Mouse (Mus musculus) G1E (cell line): ENCODE results near the gene Eef1akmt2. TPM values are rescaled to one million over a fixed set of nuclear protein-coding genes. Genes with fewer than 3 reads are reported as not detected.
A peak's percentile ranks its signal among the peaks of the same experiment; 100 is the strongest.

Experiments
- ATAC-seq: 2 replicates; pipeline ENCODE4 v1.8.0; 2016; ENCODE audit warnings: mild to moderate bottlenecking; ENCODE audit not compliant: insufficient number of reproducible peaks, poor library complexity, low FRiP score, severe bottlenecking; ENCODE audit errors: extremely low read depth
- DNase-seq: peaks from one replicate; pipeline ENCODE4 v3.0.0; 2012; ENCODE audit warnings: low spot score
- H3K27me3 ChIP-seq: 2 replicates; pipeline ENCODE4 v1.6.1; 2012; ENCODE audit warnings: mild to moderate bottlenecking, low read length, inconsistent platforms; ENCODE audit not compliant: insufficient read depth
- H3K36me3 ChIP-seq: replicated peaks from 2 replicates; pipeline ENCODE3; 2012; ENCODE audit warnings: mild to moderate bottlenecking, inconsistent platforms
- H3K4me1 ChIP-seq: 2 replicates; pipeline ENCODE4 v1.6.1; 2012; ENCODE audit warnings: low read depth, low read length, inconsistent platforms, mixed read lengths; ENCODE audit not compliant: insufficient read depth
- H3K4me3 ChIP-seq: 2 replicates; pipeline ENCODE4 v1.5.1; 2012; ENCODE audit warnings: low read depth, mild to moderate bottlenecking, inconsistent platforms, low read length, moderate library complexity, mixed read lengths
- H3K9me3 ChIP-seq: replicated peaks from 2 replicates; pipeline ENCODE4 v1.6.1; 2012; ENCODE audit warnings: inconsistent platforms
- CTCF ChIP-seq: IDR thresholded peaks from 2 replicates; pipeline ENCODE4 v1.5.1; 2012; ENCODE audit warnings: low read depth, low read length, inconsistent platforms, mixed read lengths
- GATA1 ChIP-seq: IDR thresholded peaks from 2 replicates; pipeline ENCODE4 v1.6.1; 2012; ENCODE audit warnings: borderline replicate concordance, low read length, inconsistent platforms, mixed read lengths
- GATA2 ChIP-seq: IDR thresholded peaks from 2 replicates; pipeline ENCODE4 v1.6.1; 2012; ENCODE audit warnings: low read depth, low read length, inconsistent platforms, borderline replicate concordance
- POLR2AphosphoS5 ChIP-seq: IDR thresholded peaks from 2 replicates; pipeline ENCODE4 v1.6.1; 2012; ENCODE audit warnings: low read depth, low read length, inconsistent platforms; ENCODE audit not compliant: insufficient replicate concordance
- TAL1 ChIP-seq: conservative IDR thresholded peaks from 2 replicates; pipeline ENCODE4 v1.6.1; 2012; ENCODE audit warnings: low read depth, low read length, inconsistent platforms, mixed read lengths
- polyA plus RNA-seq: library from polyadenylated mRNA; stranded (reverse); fragments of >175 nt; gene quantifications from 2 replicates; pipeline ENCODE4 v1.2.3, GENCODE M21; 2012
- total RNA-seq, 2 experiments: library from RNA; stranded (forward) in 1 of 2; stranded (reverse) in 1 of 2; fragments of 200-1000 nt in 1 of 2; fragments of >200 nt in 1 of 2; fragmentation: Nextera tagmentation in 1 of 2; gene quantifications; 2 replicates each; pipeline ENCODE4 v1.2.3; 2014 to 2017

Gene Eef1akmt2
- total and polyA plus RNA-seq, 3 experiments, result 16.5 to 74.1 (median 28.4) TPM

- H3K36me3 ChIP-seq, result peaks cover 32% of the 10 kb centered on the region
- peaks cover 91% of the 10 kb centered on the region for H3K4me1 ChIP-seq
- ATAC-seq (no peak), DNase-seq (no peak)
- TF ChIP-seq CTCF (no peak), GATA2 (no peak), GATA1 (no peak), POLR2AphosphoS5 (no peak), TAL1 (no peak)
- no peak overlapping the region; the same call in 1 of the 2 replicates for H3K4me3 ChIP-seq
- no peaks in the 10 kb centered on the region for H3K9me3 ChIP-seq
- H3K27me3 ChIP-seq, result no peaks in the 10 kb centered on the region
Measured at GRCm38 (mm10) chr7:132809721-132810120, 42.8 kb downstream of the Eef1akmt2 start.

- ATAC-seq (no peak), DNase-seq (peak; percentile 38)
- peaks cover 37% of the 10 kb centered on the region for H3K36me3 ChIP-seq
- no peaks in the 10 kb centered on the region for H3K9me3 ChIP-seq
- H3K4me1 ChIP-seq, result peaks cover 96% of the 10 kb centered on the region
- TF ChIP-seq POLR2AphosphoS5, result no peak
- no peak for TF ChIP-seq CTCF
- no peak for TF ChIP-seq GATA2
- H3K27me3 ChIP-seq, result no peaks in the 10 kb centered on the region
- H3K4me3 ChIP-seq, result peak overlapping the region; percentile 62; the same call in 1 of the 2 replicates
Measured at GRCm38 (mm10) chr7:132808841-132809682, 43.4 kb downstream of the Eef1akmt2 start.

- ATAC-seq, result no peak
- no peak overlapping the region for H3K4me3 ChIP-seq
- TF ChIP-seq GATA1, result no peak
- no peak for TF ChIP-seq GATA2
- no peak for TF ChIP-seq CTCF
- TF ChIP-seq TAL1, result no peak
- TF ChIP-seq POLR2AphosphoS5, result no peak
Measured at GRCm38 (mm10) chr7:132808051-132808796, 44.2 kb downstream of the Eef1akmt2 start.

GRCm38 (mm10) chr7:132806926-132807857, 45.3 kb downstream of the Eef1akmt2 start:
- no peak for ATAC-seq
- TF ChIP-seq POLR2AphosphoS5 (no peak), CTCF (no peak), GATA1 (no peak), TAL1 (no peak), GATA2 (no peak)
- H3K4me3 ChIP-seq, result no peak overlapping the region
- peaks cover 95% of the 10 kb centered on the region for H3K4me1 ChIP-seq
- H3K9me3 ChIP-seq, result no peaks in the 10 kb centered on the region
- H3K36me3 ChIP-seq, result peaks cover 55% of the 10 kb centered on the region
- no peak for DNase-seq
- no peaks in the 10 kb centered on the region for H3K27me3 ChIP-seq

More at GRCm38 (mm10) chr7:132808051-132808796, 44.2 kb downstream of the Eef1akmt2 start:
- H3K4me1 ChIP-seq, result peaks cover 96% of the 10 kb centered on the region
- H3K36me3 ChIP-seq, result peaks cover 44% of the 10 kb centered on the region
- DNase-seq, result no peak
- no peaks in the 10 kb centered on the region for H3K9me3 ChIP-seq
- H3K27me3 ChIP-seq, result no peaks in the 10 kb centered on the region

- H3K4me3 ChIP-seq, result no peak overlapping the region
- DNase-seq, result no peak
- no peaks in the 10 kb centered on the region for H3K9me3 ChIP-seq
- TF ChIP-seq TAL1 (no peak), CTCF (no peak), POLR2AphosphoS5 (no peak)
- H3K36me3 ChIP-seq, result peaks cover 64% of the 10 kb centered on the region
- H3K4me1 ChIP-seq, result peaks cover 88% of the 10 kb centered on the region
- no peaks in the 10 kb centered on the region for H3K27me3 ChIP-seq
- no peak for ATAC-seq
Measured at GRCm38 (mm10) chr7:132806286-132806685, 46.2 kb downstream of the Eef1akmt2 start.

GRCm38 (mm10) chr7:132804951-132805350, 47.5 kb downstream of the Eef1akmt2 start:
- no peaks in the 10 kb centered on the region for H3K27me3 ChIP-seq
- H3K9me3 ChIP-seq, result no peaks in the 10 kb centered on the region
- TF ChIP-seq GATA1 (no peak), CTCF (no peak), TAL1 (no peak), GATA2 (no peak), POLR2AphosphoS5 (no peak)
- no peak overlapping the region for H3K4me3 ChIP-seq
- peaks cover 83% of the 10 kb centered on the region for H3K4me1 ChIP-seq
- peak; percentile 25; the same call in 1 of the 2 replicates for ATAC-seq
- DNase-seq, result no peak
- peaks cover 75% of the 10 kb centered on the region for H3K36me3 ChIP-seq
